Mouse (Mus musculus): ENCODE measurements at regions not wholly inside any gene's neighbourhood (a gene's known extent, or its start where the extent isn't known, plus 50 kb on each side); places are given as distances from the start of the nearest gene placed in this dataset.

DNA sequence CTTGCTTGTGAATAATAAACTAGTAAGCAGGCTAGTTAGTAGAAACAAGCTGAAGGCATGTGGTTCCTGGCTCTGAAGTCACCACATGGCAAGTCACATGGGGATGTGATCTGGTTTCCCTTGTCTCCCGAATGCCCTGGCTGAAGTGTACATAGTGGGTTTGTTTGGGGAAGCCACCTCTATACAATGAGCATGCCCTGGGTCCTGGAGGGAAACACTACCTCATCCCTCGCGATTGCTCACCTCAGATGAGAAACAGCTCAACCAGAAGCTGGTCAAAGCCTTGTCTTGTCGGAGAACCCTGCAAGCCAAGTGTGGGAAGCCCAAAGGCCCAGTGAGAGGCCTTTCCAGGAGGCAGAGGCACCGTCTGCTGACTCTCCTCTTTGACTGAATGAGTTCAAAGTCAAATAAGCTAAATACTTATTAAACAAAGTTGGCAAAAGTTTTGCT is 64.3 kb upstream of the 1700024P04Rik start:
- Histone ChIP-seq H3K27me3 (replicated peaks) (no peaks in the 10 kb centered on the region), H3K36me3 (replicated peaks in 1 of 2; ENCODE audit: control insufficient read depth in 1 of 2, insufficient read depth in 1 of 2, low read length in 1 of 2) (no peaks in the 10 kb centered on the region), H3K4me3 (replicated peaks in 1 of 3; ENCODE audit: low read depth in 2 of 3, low read length in 2 of 3, poor library complexity in 1 of 3) (no peak overlapping the region), H3K79me2 (replicated peaks; ENCODE audit: control insufficient read depth, extremely low read depth, insufficient read depth, poor library complexity, severe bottlenecking) (no peaks in the 10 kb centered on the region), H3K9ac (ENCODE audit: insufficient read depth, low read depth) (no peak overlapping the region), H3K4me1 (ENCODE audit: control insufficient read depth in 1 of 2, insufficient read depth in 2 of 2) (0 out of 4 replicates have a peak, but pooled peaks cover 0 to 3% of the 10 kb centered on the region in 2 experiments), H3K4me2 (ENCODE audit: insufficient read depth, low read depth, poor library complexity, severe bottlenecking) (no peak overlapping the region), H3K9me3 (replicated peaks; ENCODE audit: low read length) (peaks cover 3% of the 10 kb centered on the region), H3K27ac (ENCODE audit: insufficient read depth, low read depth) (no peak overlapping the region)
- DNase-seq (ENCODE audit: extremely low read depth), result no peak
- dilution Hi-C loops (cut with MboI; ENCODE audit: extremely low pct_ligation_motif_present, extremely low pct_unique_long_range_greater_than_20kb, low sequenced_read_pairs) (no loop called here), in situ Hi-C loops (cut with MboI; ENCODE audit: low pct_ligation_motif_present, low pct_unique_long_range_greater_than_20kb, low sequenced_read_pairs) (no loop called here)
- no peak for TF ChIP-seq SIN3A (IDR thresholded peaks at IDR 0.05; ENCODE audit: low read length)
- TF ChIP-seq E2F4 (IDR thresholded peaks at IDR 0.05; ENCODE audit: insufficient replicate concordance, low read depth, low read length), result no peak
- no peak for TF ChIP-seq MAZ (IDR thresholded peaks at IDR 0.05; ENCODE audit: low read depth, low read length)

- H3K9ac ChIP-seq (ENCODE audit: insufficient read depth, low read depth), result no peak overlapping the region
- peaks cover 3% of the 10 kb centered on the region for H3K9me3 ChIP-seq (replicated peaks; ENCODE audit: low read length)
- dilution Hi-C loops (cut with MboI; ENCODE audit: extremely low pct_ligation_motif_present, extremely low pct_unique_long_range_greater_than_20kb, low sequenced_read_pairs), result no loop called here
- no peak overlapping the region for H3K4me3 ChIP-seq (replicated peaks in 1 of 3; ENCODE audit: low read depth in 2 of 3, low read length in 2 of 3, poor library complexity in 1 of 3)
- H3K4me2 ChIP-seq (ENCODE audit: insufficient read depth, low read depth, poor library complexity, severe bottlenecking), result no peak overlapping the region
- H3K4me1 ChIP-seq (ENCODE audit: control insufficient read depth in 1 of 2, insufficient read depth in 2 of 2), result 0 out of 4 replicates have a peak, but pooled peaks cover 0 to 3% of the 10 kb centered on the region in 2 experiments
- H3K27ac ChIP-seq (ENCODE audit: insufficient read depth, low read depth), result no peak overlapping the region
- TF ChIP-seq GABPA (IDR thresholded peaks at IDR 0.05; ENCODE audit: insufficient replicate concordance, low read depth, low read length) (no peak), POLR2A (IDR thresholded peaks at IDR 0.05; ENCODE audit: low read depth, low read length) (no peak), JUN (IDR thresholded peaks at IDR 0.05; ENCODE audit: insufficient read depth, low read depth, low read length) (no peak), NRF1 (IDR thresholded peaks at IDR 0.05; ENCODE audit: low read depth, low read length) (no peak), NELFE (IDR thresholded peaks at IDR 0.05; ENCODE audit: low read depth, low read length) (no peak), RAD21 (IDR thresholded peaks at IDR 0.05; ENCODE audit: low read depth, low read length) (no peak), UBTF (IDR thresholded peaks at IDR 0.05; ENCODE audit: low read depth, low read length) (no peak), TBP (conservative IDR thresholded peaks at IDR 0.05; ENCODE audit: low read depth, low read length) (no peak), SIN3A (IDR thresholded peaks at IDR 0.05; ENCODE audit: low read length) (no peak), ZC3H11A (IDR thresholded peaks at IDR 0.05; ENCODE audit: low read depth, low read length) (no peak), CHD2 (IDR thresholded peaks at IDR 0.05; ENCODE audit: low read length) (no peak), MAX (IDR thresholded peaks at IDR 0.05; ENCODE audit: low read length) (no peak), RCOR1 (conservative IDR thresholded peaks at IDR 0.05; ENCODE audit: low read depth, low read length) (no peak), ELF1 (IDR thresholded peaks at IDR 0.05; ENCODE audit: low read depth, low read length) (no peak), MXI1 (IDR thresholded peaks at IDR 0.05; ENCODE audit: low read depth, low read length) (no peak), MAFK (IDR thresholded peaks at IDR 0.05; ENCODE audit: insufficient replicate concordance, low read length) (no peak)
- no peaks in the 10 kb centered on the region for H3K36me3 ChIP-seq (replicated peaks in 1 of 2; ENCODE audit: control insufficient read depth in 1 of 2, insufficient read depth in 1 of 2, low read length in 1 of 2)
- in situ Hi-C loops (cut with MboI; ENCODE audit: low pct_ligation_motif_present, low pct_unique_long_range_greater_than_20kb, low sequenced_read_pairs), result no loop called here
- H3K27me3 ChIP-seq (replicated peaks), result no peaks in the 10 kb centered on the region
- no peaks in the 10 kb centered on the region for H3K79me2 ChIP-seq (replicated peaks; ENCODE audit: control insufficient read depth, extremely low read depth, insufficient read depth, poor library complexity, severe bottlenecking)
- no peak for DNase-seq (ENCODE audit: extremely low read depth)
Measured at GRCm38 (mm10) chr13:99047219-99047618, 62.9 kb upstream of the 1700024P04Rik start.
